Mouse (Mus musculus) frontal cortex, postnatal 10 days (tissue): ENCODE measurements at regions not wholly inside any gene's neighbourhood (a gene's known extent, or its start where the extent isn't known, plus 50 kb on each side); places are given as distances from the start of the nearest gene placed in this dataset.

Experiments used
- DNase-seq, 2 experiments: peaks; one replicate each; pipeline ENCODE4 v3.0.0; 2022; ENCODE audit warnings: low spot score in 2 of 2, mixed read lengths in 1 of 2

GRCm38 (mm10) chr7:40752195-40752594, 145.9 kb upstream of the Vstm2b start:
- no peak for DNase-seq

- no peak for DNase-seq
Measured at GRCm38 (mm10) chr7:40753490-40753889, 144.6 kb upstream of the Vstm2b start.

- peak in 1 of 2 experiments; percentile 24 for DNase-seq
Measured at GRCm38 (mm10) chr7:40762520-40762919, 135.6 kb upstream of the Vstm2b start.

GRCm38 (mm10) chr7:40766142-40766541, 132.0 kb upstream of the Vstm2b start:
- no peak for DNase-seq

- DNase-seq = no peak
Measured at GRCm38 (mm10) chr7:40776220-40776619, 121.9 kb upstream of the Vstm2b start.

- no peak for DNase-seq
Measured at GRCm38 (mm10) chr7:40784906-40785305, 113.2 kb upstream of the Vstm2b start.

- DNase-seq = no peak
Measured at GRCm38 (mm10) chr7:40786758-40787157, 111.4 kb upstream of the Vstm2b start.

GRCm38 (mm10) chr7:40788486-40788885, 109.6 kb upstream of the Vstm2b start:
- DNase-seq = no peak

- no peak for DNase-seq
Measured at GRCm38 (mm10) chr7:40794458-40795207, 103.5 kb upstream of the Vstm2b start.

GRCm38 (mm10) chr7:40799794-40800193, 98.3 kb upstream of the Vstm2b start:
- DNase-seq = no peak

GRCm38 (mm10) chr7:40801291-40801690, 96.8 kb upstream of the Vstm2b start:
- no peak for DNase-seq

- no peak for DNase-seq
Measured at GRCm38 (mm10) chr7:40805211-40805610, 92.9 kb upstream of the Vstm2b start.

GRCm38 (mm10) chr7:40805866-40806265, 92.3 kb upstream of the Vstm2b start:
- no peak for DNase-seq

GRCm38 (mm10) chr7:40812952-40813351, 85.2 kb upstream of the Vstm2b start:
- peak in 1 of 2 experiments; percentile 12 for DNase-seq

- peak; percentile 28 to 48 for DNase-seq
Measured at GRCm38 (mm10) chr7:40825141-40825742, 72.9 kb upstream of the Vstm2b start.

- no peak for DNase-seq
Measured at GRCm38 (mm10) chr7:40829526-40829925, 68.6 kb upstream of the Vstm2b start.

GRCm38 (mm10) chr7:40831583-40831982, 66.5 kb upstream of the Vstm2b start:
- DNase-seq = no peak

GRCm38 (mm10) chr7:40842344-40842992, 55.7 kb upstream of the Vstm2b start:
- no peak for DNase-seq

- DNase-seq = no peak
Measured at GRCm38 (mm10) chr7:40846512-40846911, 51.6 kb upstream of the Vstm2b start.
